Mouse (Mus musculus) forebrain, postnatal 0 days (tissue): ENCODE measurements around the gene Gucy2d. TPM values are rescaled to one million over a fixed set of nuclear protein-coding genes. Genes with fewer than 3 reads are reported as not detected.
A peak's percentile ranks its signal among the peaks of the same experiment; 100 is the strongest.

Experiments
- ATAC-seq: fragments of 200-750 bp; cut with Nextera tagmentation; 2 replicates; pipeline ENCODE4 v1.8.0; 2017; ENCODE audit warnings: mild to moderate bottlenecking, moderate library complexity
- DNase-seq: peaks from one replicate; pipeline ENCODE4 v3.0.0-alpha.2; 2015
- H3K27ac ChIP-seq: fragments of 300-500 bp; sonication (generic); 2 replicates; pipeline ENCODE4 v1.5.1; 2014; ENCODE audit warnings: low read depth, mild to moderate bottlenecking, antibody characterized with exemption, low read length, moderate library complexity, mixed read lengths
- H3K27me3 ChIP-seq: fragments of 300-500 bp; sonication (generic); 2 replicates; pipeline ENCODE4 v1.6.1; 2014; ENCODE audit warnings: mild to moderate bottlenecking, low read length, mixed read lengths; ENCODE audit not compliant: insufficient read depth
- H3K36me3 ChIP-seq: fragments of 300-500 bp; sonication (generic); 2 replicates; pipeline ENCODE4 v1.6.1; 2014; ENCODE audit warnings: mild to moderate bottlenecking, moderate library complexity; ENCODE audit not compliant: insufficient read depth
- H3K4me1 ChIP-seq: fragments of 300-500 bp; sonication (generic); 2 replicates; pipeline ENCODE4 v1.6.1; 2014; ENCODE audit warnings: antibody characterized with exemption; ENCODE audit not compliant: insufficient read depth
- H3K4me2 ChIP-seq: fragments of 300-500 bp; sonication (generic); 2 replicates; pipeline ENCODE4 v1.6.1; 2014; ENCODE audit warnings: low read depth, mild to moderate bottlenecking, moderate library complexity
- H3K4me3 ChIP-seq: fragments of 300-500 bp; sonication (generic); 2 replicates; pipeline ENCODE4 v1.5.1; 2014; ENCODE audit warnings: low read depth, low read length, mixed read lengths
- H3K9ac ChIP-seq: fragments of 300-500 bp; sonication (generic); 2 replicates; pipeline ENCODE4 v1.6.1; 2014; ENCODE audit warnings: mild to moderate bottlenecking
- H3K9me3 ChIP-seq: fragments of 300-500 bp; sonication (generic); 2 replicates; pipeline ENCODE4 v1.6.1; 2016; ENCODE audit warnings: low read length
- CTCF ChIP-seq: sonication (generic); IDR thresholded peaks from 2 replicates; pipeline ENCODE4 v1.5.1; 2016; ENCODE audit warnings: antibody characterized with exemption, control low read depth, low read depth
- whole genome bisulfite sequencing: fragments of 180-500 bp; shearing (Covaris S2); extraction: QIAGEN DNeasy Blood & Tissue Kit; methylation state at CpG from one replicate; pipeline ENCODE4 v1.1.7; 2014; 5-methylcytosine and 5-hydroxymethylcytosine counted together
- polyA plus RNA-seq: library from polyadenylated mRNA; unstranded; fragments of >200 nt; fragmentation: Nextera tagmentation; extraction: Ambion mirVana; gene quantifications from 2 replicates; pipeline ENCODE4 v1.2.1, GENCODE M21; 2015
- total RNA-seq: library from RNA; depleted of rRNA; stranded (reverse); fragments of >200 nt; gene quantifications from 2 replicates; pipeline ENCODE4 v1.2.3, GENCODE M21; 2014

Gucy2d gene
- total and polyA plus RNA-seq, 2 experiments from 2014 or later: not detected

GRCm38 (mm10) chr7:98489623-98490084 lies 49.4 kb downstream of the Gucy2d start:
- peak overlapping the region; percentile 62 for H3K9ac ChIP-seq
- H3K9me3 ChIP-seq: no peaks in the 10 kb centered on the region
- DNase-seq: peak; percentile 82
- TF ChIP-seq CTCF: peak; percentile 24; the same call in 1 of the 2 replicates
- no peaks in the 10 kb centered on the region for H3K27me3 ChIP-seq
- H3K36me3 ChIP-seq: no peaks in the 10 kb centered on the region
- no peak overlapping the region for H3K27ac ChIP-seq
- H3K4me1 ChIP-seq: 0 out of 2 replicates have a peak, but pooled peaks cover 4% of the 10 kb centered on the region
- ATAC-seq: peak; percentile 89
- H3K4me2 ChIP-seq: peak overlapping the region; percentile 75
- peak overlapping the region; percentile 57 for H3K4me3 ChIP-seq
- WGBS: 5% methylated on average over 48 of the region's 50 CpGs

GRCm38 (mm10) chr7:98490328-98490727 lies 50.1 kb downstream of the Gucy2d start:
- TF ChIP-seq CTCF: no peak
- 59% methylated on average over 4 of the region's 4 CpGs for WGBS
- Histone ChIP-seq H3K4me1 (0 out of 2 replicates have a peak, but pooled peaks cover 4% of the 10 kb centered on the region), H3K4me3 (peak overlapping the region; percentile 57), H3K27ac (no peak overlapping the region), H3K4me2 (peak overlapping the region; percentile 75), H3K27me3 (no peaks in the 10 kb centered on the region), H3K36me3 (no peaks in the 10 kb centered on the region), H3K9ac (peak overlapping the region; percentile 62; the same call in 1 of the 2 replicates), H3K9me3 (no peaks in the 10 kb centered on the region)
- ATAC-seq (peak; percentile 34), DNase-seq (peak; percentile 24)

DNA sequence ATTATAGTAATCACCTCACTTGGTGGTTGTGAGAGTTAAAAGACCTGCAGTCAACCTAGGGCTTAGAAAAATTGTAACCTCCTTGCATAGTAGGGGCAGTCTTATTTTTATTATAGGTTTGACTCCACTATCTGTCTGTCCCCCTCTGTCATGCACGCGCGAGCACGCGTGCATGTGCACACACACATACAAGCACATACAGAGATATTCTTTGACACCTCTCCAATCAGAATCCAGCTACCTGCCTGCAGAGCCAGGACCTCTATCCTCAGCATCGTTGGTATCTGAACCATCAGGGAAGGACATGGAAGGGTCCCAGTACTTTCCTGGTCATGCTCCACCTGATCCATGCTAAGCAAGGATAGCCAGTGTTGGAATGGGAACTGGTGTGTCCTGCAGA lies 50.7 kb downstream of the Gucy2d start:
- 0 out of 2 replicates have a peak, but pooled peaks cover 4% of the 10 kb centered on the region for H3K4me1 ChIP-seq
- H3K9ac ChIP-seq: no peak overlapping the region
- no peaks in the 10 kb centered on the region for H3K27me3 ChIP-seq
- peak overlapping the region; percentile 75; the same call in 1 of the 2 replicates for H3K4me2 ChIP-seq
- ATAC-seq (no peak), DNase-seq (no peak)
- H3K27ac ChIP-seq: no peak overlapping the region
- no peak overlapping the region for H3K4me3 ChIP-seq
- no peak for TF ChIP-seq CTCF
- 93% methylated on average over 6 of the region's 6 CpGs for WGBS
- H3K36me3 ChIP-seq: no peaks in the 10 kb centered on the region
- no peaks in the 10 kb centered on the region for H3K9me3 ChIP-seq

DNA sequence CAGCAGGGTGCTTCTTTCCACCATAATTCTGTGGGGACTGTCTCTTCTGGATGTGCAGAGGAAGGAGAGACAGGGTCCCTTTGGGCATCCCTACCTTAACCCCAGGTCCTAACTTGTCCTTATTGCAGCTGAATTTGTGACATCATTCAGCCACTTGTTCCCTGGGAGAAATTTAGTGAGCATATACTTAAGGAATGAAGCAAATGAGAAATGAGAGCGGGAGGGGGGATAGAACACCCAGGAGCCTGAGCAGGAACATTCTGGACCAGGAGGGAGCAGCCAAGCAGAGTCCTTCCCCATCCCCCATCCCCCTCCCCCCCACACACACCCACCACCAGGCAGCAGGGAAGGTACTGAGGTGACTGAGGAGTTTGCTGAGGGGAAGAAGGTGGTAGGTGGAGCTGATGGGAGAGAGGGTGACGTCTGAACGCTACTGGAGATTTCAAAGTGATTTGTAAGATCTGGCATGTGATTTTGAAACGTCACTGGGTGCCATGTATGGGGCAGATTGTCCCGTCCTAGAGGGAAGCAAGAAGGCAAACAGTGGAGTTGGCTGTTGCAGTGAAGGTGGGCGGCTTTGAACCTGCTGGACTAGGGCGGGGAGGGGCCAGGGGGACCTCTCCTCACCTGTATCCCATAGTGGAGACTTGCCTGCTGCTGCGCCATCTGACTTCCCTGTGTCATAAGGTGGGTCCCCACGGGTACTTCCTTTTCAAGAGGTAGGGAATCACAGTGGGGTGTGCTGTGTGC lies 51.4 kb downstream of the Gucy2d start:
- no peak overlapping the region for H3K4me2 ChIP-seq
- H3K4me1 ChIP-seq: 0 out of 2 replicates have a peak, but pooled peaks cover 4% of the 10 kb centered on the region
- WGBS: 64% methylated on average over 9 of the region's 9 CpGs
- ATAC-seq (no peak), DNase-seq (no peak)
- no peak overlapping the region for H3K9ac ChIP-seq
- no peaks in the 10 kb centered on the region for H3K36me3 ChIP-seq
- TF ChIP-seq CTCF: no peak
- H3K27ac ChIP-seq: no peak overlapping the region
- H3K9me3 ChIP-seq: no peaks in the 10 kb centered on the region
- no peaks in the 10 kb centered on the region for H3K27me3 ChIP-seq
- no peak overlapping the region for H3K4me3 ChIP-seq

DNA sequence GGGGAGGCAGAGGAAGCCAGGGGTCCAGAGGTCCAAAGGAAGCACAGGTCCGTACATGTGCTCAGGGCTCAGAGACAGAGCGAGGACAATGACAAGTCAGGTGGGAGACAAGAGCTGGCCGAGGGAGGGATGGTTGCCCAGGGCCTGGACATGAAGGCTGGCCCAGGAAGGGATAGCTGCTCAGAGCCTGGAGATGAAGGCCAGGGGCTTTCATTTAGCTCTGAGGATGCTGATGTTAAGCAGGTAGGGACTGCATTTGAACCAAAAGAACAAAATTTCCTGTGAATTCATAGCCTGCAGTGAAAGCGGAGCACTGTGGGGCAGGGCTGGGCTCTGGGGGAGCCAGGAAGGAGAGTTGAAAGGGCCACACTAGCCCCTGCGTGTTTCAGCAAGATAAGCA lies 52.1 kb downstream of the Gucy2d start:
- 69% methylated on average over 5 of the region's 5 CpGs for WGBS
- DNase-seq (no peak), ATAC-seq (no peak)
- H3K9me3 ChIP-seq: no peaks in the 10 kb centered on the region
- no peaks in the 10 kb centered on the region for H3K36me3 ChIP-seq
- no peak overlapping the region for H3K27ac ChIP-seq
- no peaks in the 10 kb centered on the region for H3K27me3 ChIP-seq
- no peak overlapping the region for H3K4me3 ChIP-seq
- TF ChIP-seq CTCF: no peak
- no peak overlapping the region for H3K4me2 ChIP-seq
- H3K9ac ChIP-seq: no peak overlapping the region
- 0 out of 2 replicates have a peak, but pooled peaks cover 4% of the 10 kb centered on the region for H3K4me1 ChIP-seq

DNA sequence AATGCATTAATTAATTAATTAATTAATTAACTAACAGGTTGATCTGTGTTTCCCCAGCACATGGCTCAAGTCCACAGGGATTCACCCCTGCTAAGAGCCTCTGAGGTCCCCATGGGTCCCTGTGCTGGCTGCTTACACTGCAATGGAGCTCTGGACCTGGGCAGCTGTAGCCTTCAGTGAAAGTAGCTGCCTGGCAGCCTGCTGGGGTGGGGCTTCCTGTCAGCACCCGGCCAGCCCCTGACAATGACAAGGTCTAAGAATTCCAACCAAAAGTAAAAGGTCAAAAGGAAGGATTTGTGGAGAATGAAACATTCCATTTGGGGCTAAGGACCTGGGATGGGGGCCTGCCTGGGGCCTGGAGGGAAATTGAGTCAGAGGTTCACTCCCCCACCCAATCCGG lies 53.1 kb downstream of the Gucy2d start:
- DNase-seq: no peak
- Histone ChIP-seq H3K4me2 (no peak overlapping the region), H3K9me3 (no peaks in the 10 kb centered on the region), H3K9ac (no peak overlapping the region), H3K36me3 (no peaks in the 10 kb centered on the region), H3K4me1 (0 out of 2 replicates have a peak, but pooled peaks cover 4% of the 10 kb centered on the region), H3K27ac (no peak overlapping the region), H3K4me3 (no peak overlapping the region), H3K27me3 (no peaks in the 10 kb centered on the region)
- no peak for ATAC-seq
- WGBS: 64% methylated on average over 2 of the region's 2 CpGs
- TF ChIP-seq CTCF: no peak

DNA sequence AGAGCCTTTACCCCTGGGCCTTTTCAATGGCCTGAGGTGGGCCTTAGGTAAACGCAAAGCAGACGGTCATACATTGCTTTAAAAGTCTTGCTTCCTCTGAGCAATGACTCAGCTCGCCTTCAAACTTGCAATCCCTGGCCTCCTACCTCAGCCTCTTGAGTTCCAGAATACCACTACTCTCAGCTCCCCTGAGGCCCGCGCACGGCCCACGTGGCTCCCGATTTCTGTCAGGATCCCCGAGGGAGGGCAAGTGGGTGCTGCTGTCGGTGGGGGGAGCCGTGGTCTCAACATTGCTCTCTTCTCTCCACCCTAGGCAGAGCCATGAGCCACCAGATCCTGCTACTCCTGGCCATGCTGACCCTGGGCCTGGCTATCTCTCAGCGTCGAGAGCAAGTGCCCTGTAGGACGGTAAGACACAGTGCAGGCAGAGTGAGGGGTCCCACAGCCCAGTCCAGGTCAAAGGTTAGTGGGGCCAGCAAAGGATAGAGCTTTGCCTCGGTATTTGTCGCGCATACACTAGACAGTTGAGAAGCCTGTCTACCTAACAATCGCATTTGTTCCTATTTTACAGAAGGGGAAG lies 53.8 kb downstream of the Gucy2d start:
- no peak overlapping the region for H3K9ac ChIP-seq
- 0 out of 2 replicates have a peak, but pooled peaks cover 4% of the 10 kb centered on the region for H3K4me1 ChIP-seq
- 79% methylated on average over 18 of the region's 18 CpGs for WGBS
- H3K27me3 ChIP-seq: no peaks in the 10 kb centered on the region
- ATAC-seq (no peak), DNase-seq (no peak)
- H3K4me3 ChIP-seq: no peak overlapping the region
- no peak overlapping the region for H3K27ac ChIP-seq
- no peak for TF ChIP-seq CTCF
- no peaks in the 10 kb centered on the region for H3K9me3 ChIP-seq
- H3K4me2 ChIP-seq: no peak overlapping the region
- no peaks in the 10 kb centered on the region for H3K36me3 ChIP-seq
